Mouse (Mus musculus) embryonic fibroblast, embryonic 13.5 days (primary cell): ENCODE measurements around the gene H3f3a. TPM values are rescaled to one million over a fixed set of nuclear protein-coding genes. Genes with fewer than 3 reads are reported as not detected.

Experiments used
- H3K27ac ChIP-seq: 2 replicates; pipeline ENCODE4 v1.5.1; 2012; ENCODE audit warnings: low read length, control low read depth, inconsistent platforms; ENCODE audit not compliant: insufficient read depth
- H3K4me1 ChIP-seq: 2 replicates; pipeline ENCODE4 v1.6.1; 2011; ENCODE audit warnings: low read length; ENCODE audit not compliant: control insufficient read depth, insufficient read depth
- H3K4me3 ChIP-seq: 2 replicates; pipeline ENCODE4 v1.5.1; 2011; ENCODE audit warnings: mild to moderate bottlenecking, control low read depth, low read length; ENCODE audit not compliant: insufficient read depth
- CTCF ChIP-seq: IDR thresholded peaks from 2 replicates; pipeline ENCODE4 v1.5.1; 2011; ENCODE audit warnings: mild to moderate bottlenecking, control low read depth, low read length, moderate library complexity, borderline replicate concordance; ENCODE audit not compliant: insufficient read depth
- POLR2A ChIP-seq: IDR thresholded peaks from 2 replicates; pipeline ENCODE4 v1.6.1; 2011; ENCODE audit warnings: low read depth, mild to moderate bottlenecking, control low read depth, low read length, moderate library complexity
- polyA plus RNA-seq: library from polyadenylated mRNA; stranded (reverse); fragments of >200 nt; gene quantifications from 2 replicates; pipeline ENCODE4 v1.2.4, GENCODE M21; 2011; ENCODE audit warnings: low read depth; ENCODE audit not compliant: missing spikeins, insufficient read length

Gene H3f3a
- polyA plus RNA-seq, result 542 and 820 TPM in 2 replicates

GRCm38 (mm10) chr1:180813885-180814740, at the start of gene H3f3a:
Gene H3f3a, minus strand, starts transcription at chr1:180813943.
- H3K27ac ChIP-seq, result peak within 1 kb of the TSS; percentile 97
- TF ChIP-seq POLR2A (peak; percentile 47), CTCF (no peak)
- H3K4me1 ChIP-seq, result peaks cover 2% of the 10 kb centered on the region
- H3K4me3 ChIP-seq, result peak within 1 kb of the TSS; percentile 92

- Histone ChIP-seq H3K4me3 (no peak overlapping the region), H3K27ac (no peak overlapping the region), H3K4me1 (no peaks in the 10 kb centered on the region)
- TF ChIP-seq POLR2A, result no peak
- no peak for TF ChIP-seq CTCF
These were observed 46.3 kb upstream of the H3f3a start for GRCm38 (mm10) chr1:180860030-180860429.

- Histone ChIP-seq H3K4me3 (no peak overlapping the region), H3K27ac (no peak overlapping the region), H3K4me1 (no peaks in the 10 kb centered on the region)
- TF ChIP-seq POLR2A, result no peak
- TF ChIP-seq CTCF, result no peak
These were observed 45.0 kb upstream of the H3f3a start for GRCm38 (mm10) chr1:180858763-180859162.

- peaks cover 12% of the 10 kb centered on the region for H3K4me1 ChIP-seq
- H3K4me3 ChIP-seq, result peak within 1 kb of the TSS; percentile 73
- TF ChIP-seq POLR2A (peak; percentile 95), CTCF (no peak)
- peak within 1 kb of the TSS; percentile 98 for H3K27ac ChIP-seq
These were observed 36.9 kb upstream of the H3f3a start, which contains the start of gene Sde2 for GRCm38 (mm10) chr1:180850316-180851270. Gene Sde2, plus strand, starts transcription at chr1:180851127.

GRCm38 (mm10) chr1:180849701-180850301, 36.1 kb upstream of the H3f3a start:
- TF ChIP-seq POLR2A (no peak), CTCF (no peak)
- Histone ChIP-seq H3K4me1 (peaks cover 12% of the 10 kb centered on the region), H3K4me3 (peak overlapping the region; percentile 17; the same call in 1 of the 2 replicates), H3K27ac (peak overlapping the region; percentile 98)

- Histone ChIP-seq H3K4me3 (no peak overlapping the region; the same call in 1 of the 2 replicates), H3K4me1 (peaks cover 12% of the 10 kb centered on the region), H3K27ac (peak overlapping the region; percentile 90)
- TF ChIP-seq POLR2A (no peak), CTCF (no peak)
These were observed 34.9 kb upstream of the H3f3a start for GRCm38 (mm10) chr1:180848511-180849241.

- H3K4me3 ChIP-seq, result no peak overlapping the region; the same call in 1 of the 2 replicates
- peaks cover 12% of the 10 kb centered on the region for H3K4me1 ChIP-seq
- TF ChIP-seq CTCF, result no peak
- peak; percentile 67 for TF ChIP-seq POLR2A
- peak overlapping the region; percentile 90 for H3K27ac ChIP-seq
These were observed 34.4 kb upstream of the H3f3a start for GRCm38 (mm10) chr1:180848114-180848510.

- H3K4me3 ChIP-seq, result no peak overlapping the region
- TF ChIP-seq POLR2A (no peak), CTCF (no peak)
- peaks cover 2% of the 10 kb centered on the region; the same call in 1 of the 2 replicates for H3K4me1 ChIP-seq
- H3K27ac ChIP-seq, result no peak overlapping the region
These were observed 28.0 kb upstream of the H3f3a start for GRCm38 (mm10) chr1:180841561-180842300.

GRCm38 (mm10) chr1:180839201-180839910, 25.6 kb upstream of the H3f3a start:
- H3K4me3 ChIP-seq, result no peak overlapping the region
- TF ChIP-seq POLR2A (no peak), CTCF (no peak)
- peak overlapping the region; percentile 63 for H3K27ac ChIP-seq
- peaks cover 2% of the 10 kb centered on the region; the same call in 1 of the 2 replicates for H3K4me1 ChIP-seq
